Mouse (Mus musculus) CD4-positive, CD25-positive, alpha-beta regulatory T cell, adult 4 months (primary cell): Measurements from ENCODE around the gene Mfap1b. TPM values are rescaled to one million over a fixed set of nuclear protein-coding genes. Genes with fewer than 3 reads are reported as not detected.

Experiments used
- ATAC-seq: one replicate; pipeline ENCODE4 v1.8.0; 2017
- polyA plus RNA-seq, 2 experiments: library from polyadenylated mRNA; unstranded; fragments of 100-300 nt; shearing (Covaris generic); gene quantifications; one replicate each; pipeline ENCODE4 v1.2.1; 2017

Mfap1b gene
- polyA plus RNA-seq, 2 experiments from 2014 or later: 88.2 to 89.2 TPM

- ATAC-seq: no peak
Observed at GRCm38 (mm10) chr2:121423166-121423565, 50.7 kb downstream of the Mfap1b start.

DNA sequence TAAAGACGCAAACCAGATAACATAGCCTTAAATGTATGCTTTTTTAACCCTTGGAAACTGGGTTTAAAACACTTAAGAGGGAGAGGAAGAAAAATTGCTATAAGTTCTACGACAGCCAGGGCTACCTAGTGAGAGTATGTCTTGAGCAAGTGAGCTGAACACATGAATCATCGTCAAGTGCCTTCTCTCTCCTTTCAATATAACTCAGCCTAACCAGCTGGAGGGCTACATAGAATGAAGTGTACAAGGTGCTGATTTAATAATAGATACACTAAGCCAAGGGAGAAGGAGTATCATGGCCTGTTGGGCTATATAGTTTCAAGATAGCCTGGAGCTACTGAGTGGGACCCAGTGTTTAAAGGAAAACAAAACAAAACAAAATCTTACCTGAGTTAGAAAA lies 55.4 kb downstream of the Mfap1b start:
- ATAC-seq: no peak

DNA sequence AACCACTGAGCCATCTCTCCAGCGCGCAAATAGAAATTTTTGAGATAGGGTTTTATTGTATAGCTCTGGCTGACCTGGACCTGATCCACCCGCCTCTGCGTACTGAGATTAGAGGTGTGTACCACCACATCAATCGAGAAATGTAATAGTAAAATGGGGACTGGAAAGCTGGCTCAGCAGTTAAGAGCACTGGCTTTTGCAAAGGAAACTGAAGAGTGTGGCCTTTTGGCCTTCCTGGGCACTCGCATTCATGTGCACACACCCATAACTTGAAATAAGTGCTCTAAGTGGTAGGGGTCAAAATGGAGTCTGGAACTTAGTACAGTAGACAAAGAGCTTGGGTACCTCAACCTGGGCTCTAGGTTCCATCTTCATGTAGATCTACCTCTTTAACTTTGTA lies 57.5 kb downstream of the Mfap1b start:
- ATAC-seq: no peak

DNA sequence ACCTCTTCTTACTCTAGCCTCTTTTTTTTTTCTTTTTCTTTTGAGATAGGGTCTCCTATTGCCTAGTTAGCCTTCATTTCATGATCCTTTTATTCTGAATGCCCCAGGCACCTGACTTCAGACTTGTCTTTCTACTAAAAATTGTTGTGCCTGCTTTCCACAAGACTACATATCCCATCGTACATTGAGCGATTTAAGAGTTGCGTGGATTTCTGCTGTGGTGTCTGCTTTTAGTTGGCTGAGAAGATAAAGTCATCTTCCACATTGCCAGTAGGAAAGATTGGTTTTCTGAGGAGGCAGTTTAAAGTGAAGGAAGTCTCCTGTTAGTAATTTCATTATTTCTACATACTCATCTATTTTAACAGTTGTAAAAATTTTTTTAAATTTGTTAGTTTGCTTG lies 58.3 kb downstream of the Mfap1b start:
- no peak for ATAC-seq

DNA sequence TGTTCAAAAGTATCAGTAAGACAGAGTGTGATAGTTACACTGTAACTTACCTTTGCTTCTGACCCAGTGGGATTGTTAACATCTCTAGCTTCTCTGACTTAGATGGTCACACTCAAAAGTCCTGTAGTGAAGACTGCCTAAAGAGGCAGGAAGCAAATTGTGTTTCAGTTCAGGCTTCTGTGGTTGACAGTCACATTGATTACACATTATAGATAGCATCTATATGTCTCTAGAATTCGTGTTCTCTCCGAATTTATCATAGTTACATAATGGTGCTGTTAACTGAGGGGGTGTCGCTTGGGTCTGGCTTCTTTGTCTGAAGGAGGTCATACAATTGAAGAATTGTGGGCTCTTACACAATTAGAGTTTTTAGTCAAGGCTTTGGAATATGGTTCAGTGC lies 58.8 kb downstream of the Mfap1b start:
- ATAC-seq: no peak

DNA sequence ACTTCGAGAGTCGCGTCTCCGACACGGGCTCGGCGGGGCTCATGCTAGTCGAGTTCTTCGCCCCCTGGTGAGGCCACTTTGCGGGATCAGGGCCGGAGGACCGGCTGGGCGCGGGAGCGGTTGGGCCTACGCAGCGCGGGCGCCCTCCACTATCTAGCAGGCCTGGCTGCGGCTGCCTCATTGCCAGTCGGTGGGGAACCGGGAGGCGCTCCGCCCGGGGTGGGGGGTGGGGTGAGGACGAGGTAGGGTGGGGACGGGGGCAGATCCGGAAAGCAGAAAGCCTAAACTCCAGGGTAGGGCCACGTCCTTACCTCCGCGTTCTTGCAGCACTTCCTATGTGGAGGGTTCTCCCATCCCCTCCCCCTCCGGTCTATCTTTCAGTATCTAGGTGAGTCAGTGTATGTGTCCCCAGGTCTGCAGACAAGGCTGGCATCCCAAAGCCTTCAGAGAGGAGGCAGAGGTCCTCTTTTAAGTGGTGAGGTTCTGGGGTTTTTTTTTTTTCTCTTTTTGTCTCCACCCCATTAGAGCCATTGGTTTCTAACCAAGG lies 59.7 kb downstream of the Mfap1b start:
- ATAC-seq: peak; percentile 49

GRCm38 (mm10) chr2:121413387-121414042 lies 60.4 kb downstream of the Mfap1b start, which contains the start of the genes Pdia3 and Catsper2:
Gene Pdia3 (plus strand): TSS chr2:121413775.
Gene Catsper2 (minus strand): TSS chr2:121413792.
- peak; percentile 80 for ATAC-seq

GRCm38 (mm10) chr2:121412843-121413386 lies 61.0 kb downstream of the Mfap1b start:
- ATAC-seq: no peak

Other genes starting within 250 kb of the Mfap1b start
- gene Trp53bp1, start 202.7 kb downstream of the Mfap1b start, polyA plus RNA-seq: 10 to 100 TPM; 31.6 to 38.7 TPM
- under 1 TPM; 0.03 to 0.09 TPM for gene Map1a, start 184.5 kb downstream of the Mfap1b start, polyA plus RNA-seq
- gene Ppip5k1, start 118.7 kb downstream of the Mfap1b start, polyA plus RNA-seq: 1 to 10 TPM; 6.8 to 9.5 TPM
- gene Ckmt1, start 116.4 kb downstream of the Mfap1b start, polyA plus RNA-seq: not detected
- gene Strc, start 86.9 kb downstream of the Mfap1b start, polyA plus RNA-seq: under 1 TPM; 0.10 to 0.35 TPM
- gene Pdia3, start 60.3 kb downstream of the Mfap1b start, polyA plus RNA-seq: 100 to 1,000 TPM; 665 to 860 TPM
- 1 to 10 TPM; 2.3 to 3.4 TPM for gene Catsper2, start 60.3 kb downstream of the Mfap1b start, polyA plus RNA-seq
- gene Ell3, start 29.8 kb downstream of the Mfap1b start, polyA plus RNA-seq: 1 to 10 TPM; 1.6 to 1.7 TPM
- gene Serf2, start 24.9 kb downstream of the Mfap1b start, polyA plus RNA-seq: 100 to 1,000 TPM; 677 to 841 TPM
- 100 to 1,000 TPM; 114 to 126 TPM for gene Hypk, start 20.8 kb downstream of the Mfap1b start, polyA plus RNA-seq
- gene Serinc4, start 17.3 kb downstream of the Mfap1b start, polyA plus RNA-seq: under 1 TPM in 1 of 2 experiments, not detected in 1; 0.33 TPM
- 10 to 100 TPM; 28.6 to 43.0 TPM for gene Mfap1a, start 32.6 kb upstream of the Mfap1b start, polyA plus RNA-seq
- gene Wdr76, start 32.7 kb upstream of the Mfap1b start, polyA plus RNA-seq: 10 to 100 TPM in 1 of 2 experiments, 1 to 10 TPM in 1; 7.2 to 11.2 TPM